Mouse (Mus musculus) embryonic stem cell, embryonic (primary cell): ENCODE results near the gene Smarca1.

Experiments
- CTCF ChIA-PET, 4 experiments: fragments of 300-600 bp in 2 of 4; fragments of 350-600 bp in 2 of 4; sonication (Branson Sonifier 250); formaldehyde crosslinking; loops; one replicate each; lab custom pipeline; 2022; ENCODE audit warnings: inconsistent platforms in 2 of 4; lab: Charles Lee
- POLR2A ChIA-PET, 4 experiments: fragments of 300-600 bp in 2 of 4; fragments of 350-600 bp in 2 of 4; sonication (Branson Sonifier 250); formaldehyde crosslinking; loops; one replicate each; lab custom pipeline; 2022; ENCODE audit warnings: antibody characterized with exemption in 4 of 4, inconsistent platforms in 1 of 4; lab: Charles Lee

Gene Smarca1

GRCm38 (mm10) chrX:47892431-47893024 lies at the start of gene Smarca1:
TSS of gene Smarca1 (minus strand) at chrX:47892974.
- CTCF ChIA-PET, result interaction anchor here in 1 of 4 experiments (0.6 kb wide), 1 partner anchor 527 kb away, joined by 6 read pairs; no protein-coding TSS in a partner anchor

GRCm38 (mm10) chrX:47937740-47938139 lies 45.0 kb upstream of the Smarca1 start:
- CTCF ChIA-PET, result no interaction called here
- POLR2A ChIA-PET, result interaction anchor here in 1 of 4 experiments (1.1 kb wide), 1 partner anchor 12 kb away, joined by 5 read pairs; no protein-coding TSS in a partner anchor

More at GRCm38 (mm10) chrX:47892431-47893024, at the start of gene Smarca1:
- POLR2A ChIA-PET, result no interaction called here

GRCm38 (mm10) chrX:47936885-47937284 lies 44.1 kb upstream of the Smarca1 start:
- CTCF ChIA-PET, result no interaction called here

GRCm38 (mm10) chrX:47934352-47934751 lies 41.6 kb upstream of the Smarca1 start:
- ChIA-PET POLR2A (no interaction called here), CTCF (interaction anchor here in 1 of 4 experiments (0.7 kb wide), 1 partner anchor 175 kb away, joined by 4 read pairs; no protein-coding TSS in a partner anchor)

More at GRCm38 (mm10) chrX:47936885-47937284, 44.1 kb upstream of the Smarca1 start:
- POLR2A ChIA-PET, result interaction anchor here in 2 of 4 experiments (0.6 to 1.6 kb wide), 8 partner anchors 13 to 463 kb away, joined by 3 to 5 read pairs (median 3); partner anchors contain the start of gene Ocrl (in 1 of the 2)

- POLR2A ChIA-PET, result no interaction called here
- CTCF ChIA-PET, result no interaction called here
Observed at GRCm38 (mm10) chrX:47930449-47930848, 37.7 kb upstream of the Smarca1 start.

GRCm38 (mm10) chrX:47927981-47928380 lies 35.2 kb upstream of the Smarca1 start:
- ChIA-PET POLR2A (no interaction called here), CTCF (no interaction called here)

GRCm38 (mm10) chrX:47920541-47920940 lies 27.8 kb upstream of the Smarca1 start:
- ChIA-PET POLR2A (interaction anchor here in 1 of 4 experiments (1.3 kb wide), 1 partner anchor 8 kb away, joined by 4 read pairs; the partner anchor contains the start of gene Ocrl), CTCF (interaction anchor here in 1 of 4 experiments (1.0 kb wide), 1 partner anchor 12 kb away, joined by 3 read pairs; no protein-coding TSS in a partner anchor)

- POLR2A ChIA-PET, result no interaction called here
- CTCF ChIA-PET, result no interaction called here
Observed at GRCm38 (mm10) chrX:47916831-47917230, 24.1 kb upstream of the Smarca1 start.

- CTCF ChIA-PET, result interaction anchor here in 1 of 4 experiments (1.6 kb wide), 1 partner anchor 106 kb away, joined by 4 read pairs; no protein-coding TSS in a partner anchor
- POLR2A ChIA-PET, result interaction anchor here in 1 of 4 experiments (0.6 kb wide), 1 partner anchor 201 kb away, joined by 3 read pairs; no protein-coding TSS in a partner anchor
Observed at GRCm38 (mm10) chrX:47913543-47913938, 20.8 kb upstream of the Smarca1 start.

- POLR2A ChIA-PET, result interaction anchor here in 2 of 4 experiments (0.6 to 1.4 kb wide), 8 partner anchors 7 to 200 kb away, joined by 3 to 5 read pairs (median 3); no protein-coding TSS in a partner anchor
- CTCF ChIA-PET, result interaction anchor here (0.6 to 1.6 kb wide), 8 partner anchors 9 to 550 kb away, joined by 3 to 14 read pairs (median 4); partner anchors contain the start of gene Elf4 (in 1 of the 4)
Observed at GRCm38 (mm10) chrX:47912904-47913542, 20.2 kb upstream of the Smarca1 start.

- ChIA-PET POLR2A (interaction anchor here in 3 of 4 experiments (0.6 to 1.4 kb wide), 8 partner anchors 8 to 88 kb away, joined by 3 to 5 read pairs (median 4); no protein-coding TSS in a partner anchor), CTCF (interaction anchor here (0.6 to 1.6 kb wide), 17 partner anchors 9 to 1200 kb away, joined by 3 to 14 read pairs (median 4); partner anchors contain the start of gene Elf4 (in 1 of the 4))
Observed at GRCm38 (mm10) chrX:47912306-47912792, 19.6 kb upstream of the Smarca1 start, which contains the start of gene Ocrl. TSS of gene Ocrl (plus strand) at chrX:47912387.

- ChIA-PET POLR2A (no interaction called here), CTCF (interaction anchor here in 1 of 4 experiments (0.6 kb wide), 1 partner anchor 527 kb away, joined by 6 read pairs; no protein-coding TSS in a partner anchor)
Observed at GRCm38 (mm10) chrX:47891907-47892430, 805 bp downstream of the Smarca1 start.

GRCm38 (mm10) chrX:47891243-47891906 lies 1.4 kb downstream of the Smarca1 start:
- POLR2A ChIA-PET, result no interaction called here
- CTCF ChIA-PET, result no interaction called here

GRCm38 (mm10) chrX:47887401-47887800 lies 5.4 kb downstream of the Smarca1 start:
- CTCF ChIA-PET, result no interaction called here
- POLR2A ChIA-PET, result no interaction called here

GRCm38 (mm10) chrX:47882813-47883212 lies 10.0 kb downstream of the Smarca1 start:
- ChIA-PET CTCF (no interaction called here), POLR2A (no interaction called here)

- CTCF ChIA-PET, result no interaction called here
- POLR2A ChIA-PET, result no interaction called here
Observed at GRCm38 (mm10) chrX:47880052-47880451, 12.7 kb downstream of the Smarca1 start.

GRCm38 (mm10) chrX:47858544-47858943 lies 34.2 kb downstream of the Smarca1 start:
- CTCF ChIA-PET, result no interaction called here
- POLR2A ChIA-PET, result no interaction called here

GRCm38 (mm10) chrX:47835835-47836195 lies 57.0 kb downstream of the Smarca1 start:
- ChIA-PET POLR2A (no interaction called here), CTCF (no interaction called here)
